Mouse (Mus musculus) ES-E14 (cell line): ENCODE measurements around the gene Ogfod3.

Experiments
- HCFC1 ChIP-seq: IDR thresholded peaks from 2 replicates; pipeline ENCODE4 v1.6.1; 2012; ENCODE audit warnings: low read length, inconsistent platforms, borderline replicate concordance; ENCODE audit not compliant: insufficient read depth
- MAFK ChIP-seq: IDR thresholded peaks from 2 replicates; pipeline ENCODE4 v1.6.1; 2014; ENCODE audit warnings: mild to moderate bottlenecking, low read depth, low read length, inconsistent platforms; ENCODE audit not compliant: insufficient read depth
- ZNF384 ChIP-seq: IDR thresholded peaks from 2 replicates; pipeline ENCODE4 v1.6.1; 2012; ENCODE audit warnings: low read depth, low read length, inconsistent platforms

- no peak for TF ChIP-seq ZNF384
- TF ChIP-seq HCFC1 = no peak
- TF ChIP-seq MAFK = no peak
Measured at GRCm38 (mm10) chr11:121198622-121199021, 5.9 kb downstream of the Ogfod3 start.
